Mouse (Mus musculus) midbrain, embryonic 12.5 days (tissue): Measurements from ENCODE around the gene En2. TPM values are rescaled to one million over a fixed set of nuclear protein-coding genes. Genes with fewer than 3 reads are reported as not detected.

Experiments used
- ATAC-seq: fragments of 200-750 bp; cut with Nextera tagmentation; 2 replicates; pipeline ENCODE4 v1.8.0; 2017; ENCODE audit warnings: low read depth, moderate TSS enrichment, moderate library complexity; ENCODE audit not compliant: low FRiP score
- H3K27ac ChIP-seq: fragments of 300-500 bp; sonication (generic); replicated peaks from 2 replicates; pipeline ENCODE4 v1.5.1; 2016; ENCODE audit warnings: mild to moderate bottlenecking
- H3K27me3 ChIP-seq: fragments of 300-500 bp; sonication (generic); 2 replicates; pipeline ENCODE4 v1.6.1; 2016; ENCODE audit warnings: mild to moderate bottlenecking
- H3K36me3 ChIP-seq: fragments of 300-500 bp; sonication (generic); 2 replicates; pipeline ENCODE4 v1.6.1; 2016
- H3K4me1 ChIP-seq: fragments of 300-500 bp; sonication (generic); 2 replicates; pipeline ENCODE4 v1.6.1; 2016
- H3K4me2 ChIP-seq: fragments of 300-500 bp; sonication (generic); replicated peaks from 2 replicates; pipeline ENCODE4 v1.6.1; 2016; ENCODE audit warnings: mild to moderate bottlenecking, moderate library complexity
- H3K4me3 ChIP-seq: fragments of 300-500 bp; sonication (generic); 2 replicates; pipeline ENCODE4 v1.5.1; 2016; ENCODE audit warnings: mild to moderate bottlenecking
- H3K9ac ChIP-seq: fragments of 300-500 bp; sonication (generic); replicated peaks from 2 replicates; pipeline ENCODE4 v1.6.1; 2016; ENCODE audit warnings: mild to moderate bottlenecking, moderate library complexity
- H3K9me3 ChIP-seq: fragments of 300-500 bp; sonication (generic); 2 replicates; pipeline ENCODE4 v1.6.1; 2016; ENCODE audit warnings: mild to moderate bottlenecking
- WGBS: fragments of 180-500 bp; shearing (Covaris S2); methylation state at CpG from one replicate; pipeline ENCODE4 v1.1.7; 2016; 5-methylcytosine and 5-hydroxymethylcytosine counted together
- polyA plus RNA-seq: library from polyadenylated mRNA; unstranded; fragments of >200 nt; fragmentation: Nextera tagmentation; extraction: Ambion mirVana; gene quantifications from 2 replicates; pipeline ENCODE4 v1.2.1, GENCODE M21; 2016

The En2 gene
- polyA plus RNA-seq, 1 experiment from 2014 or later = 2.1 TPM

GRCm38 (mm10) chr5:28213441-28213840 is 47.9 kb downstream of the En2 start:
- Histone ChIP-seq H3K9me3 (no peaks in the 10 kb centered on the region), H3K4me3 (no peak overlapping the region), H3K27me3 (peaks cover 60% of the 10 kb centered on the region), H3K4me2 (no peak overlapping the region), H3K4me1 (peaks cover 26% of the 10 kb centered on the region; the same call in 1 of the 2 replicates), H3K9ac (no peak overlapping the region), H3K36me3 (no peaks in the 10 kb centered on the region), H3K27ac (no peak overlapping the region)
- WGBS = 65% methylated on average over 2 of the region's 2 CpGs
- no peak for ATAC-seq

- Histone ChIP-seq H3K27ac (no peak overlapping the region), H3K27me3 (peaks cover 18% of the 10 kb centered on the region), H3K9me3 (no peaks in the 10 kb centered on the region), H3K9ac (no peak overlapping the region), H3K4me3 (no peak overlapping the region), H3K4me2 (no peak overlapping the region), H3K4me1 (no peaks in the 10 kb centered on the region), H3K36me3 (no peaks in the 10 kb centered on the region)
- 80% methylated on average over 1 of the region's 1 CpGs for WGBS
- ATAC-seq = no peak
These were observed 54.1 kb downstream of the En2 start for GRCm38 (mm10) chr5:28219596-28219995.

Other genes with a start within 250 kb of the En2 start
- gene Insig1, start 94.3 kb upstream of the En2 start, polyA plus RNA-seq = 119 and 141 TPM in 2 replicates
- gene Cnpy1, start 80.1 kb downstream of the En2 start, polyA plus RNA-seq = 96.7 and 148 TPM in 2 replicates
- 25.3 and 27.3 TPM in 2 replicates for gene Rbm33, start 151.4 kb downstream of the En2 start, polyA plus RNA-seq